Mouse (Mus musculus): ENCODE data around the gene A3galt2.
A peak's percentile ranks its signal among the peaks of the same experiment; 100 is the strongest.

The A3galt2 gene

DNA sequence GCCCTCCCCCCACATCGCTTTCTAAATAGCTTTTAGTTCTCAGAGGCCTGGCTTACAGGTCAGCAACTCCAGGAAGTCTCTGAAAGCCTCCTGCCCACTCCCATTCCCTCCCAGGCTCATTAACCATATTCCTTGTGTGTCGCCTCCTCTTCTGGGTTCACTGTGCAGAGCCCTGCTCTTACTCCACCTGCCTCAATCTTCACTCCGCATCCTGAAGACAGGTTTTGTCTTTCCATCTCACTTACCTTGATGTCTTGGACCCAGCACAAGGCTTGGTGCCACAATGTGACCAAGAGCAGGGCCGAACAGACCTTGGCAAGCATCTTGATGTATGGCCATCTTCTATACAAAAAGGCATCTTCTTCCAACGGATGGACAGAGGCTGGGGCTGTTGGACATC, 4.0 kb downstream of the A3galt2 start:
- DNase-seq, result no peak

DNA sequence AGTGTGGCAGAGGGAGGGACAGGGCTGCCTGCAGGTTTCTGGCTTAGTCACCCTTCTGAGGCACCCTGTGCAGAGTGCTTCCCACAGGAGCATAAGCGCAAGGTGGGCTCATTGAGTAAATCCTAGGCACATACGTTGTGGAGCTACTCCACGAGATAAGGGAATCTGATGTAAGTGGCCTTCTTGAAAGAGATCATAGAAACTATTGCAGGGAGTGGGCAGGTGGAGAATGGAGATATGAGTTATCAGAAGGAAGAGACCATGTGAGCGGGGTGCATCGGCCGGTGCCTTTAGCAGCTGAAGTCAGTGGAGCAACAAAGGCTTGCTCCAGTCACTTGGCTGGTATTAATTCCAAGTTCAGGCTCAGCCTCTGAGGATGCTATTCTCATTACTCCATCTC, 4.9 kb downstream of the A3galt2 start:
- DNase-seq, result no peak

DNA sequence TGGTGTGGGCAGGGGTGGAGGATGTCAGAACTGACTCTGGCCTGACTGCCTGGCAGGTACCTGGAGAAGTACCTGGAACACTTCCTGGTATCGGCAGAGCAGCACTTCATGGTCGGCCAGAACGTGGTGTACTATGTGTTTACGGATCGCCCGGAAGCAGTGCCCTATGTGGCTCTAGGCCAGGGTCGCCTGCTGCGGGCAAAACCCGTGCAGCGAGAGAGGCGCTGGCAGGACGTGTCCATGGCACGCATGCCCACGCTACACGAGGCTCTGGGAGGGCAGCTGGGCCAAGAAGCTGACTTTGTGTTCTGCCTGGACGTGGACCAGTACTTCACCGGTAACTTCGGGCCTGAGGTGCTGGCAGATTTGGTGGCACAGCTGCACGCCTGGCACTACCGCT, 11.8 kb downstream of the A3galt2 start:
- DNase-seq, result no peak

DNA sequence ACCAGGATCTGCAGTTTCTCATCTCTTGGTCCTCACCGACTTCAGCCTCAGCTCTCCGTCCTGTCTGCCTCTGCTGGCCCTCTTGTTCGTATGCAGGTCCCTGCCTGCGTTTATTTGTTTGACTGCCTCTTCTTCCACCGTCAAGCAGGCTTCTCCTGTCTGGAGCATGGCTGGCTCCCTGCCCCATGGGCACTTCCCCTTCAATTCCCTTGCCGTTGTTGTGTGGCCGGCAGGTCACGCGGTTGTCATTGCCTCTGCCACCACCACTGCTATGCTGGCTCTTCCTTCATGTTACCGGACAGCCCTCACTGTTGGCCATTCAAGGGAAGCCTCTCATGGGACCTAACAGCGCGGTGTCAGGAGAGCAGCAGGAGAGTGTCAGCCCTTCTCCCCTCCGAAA, 13.0 kb downstream of the A3galt2 start:
- no peak for DNase-seq

DNA sequence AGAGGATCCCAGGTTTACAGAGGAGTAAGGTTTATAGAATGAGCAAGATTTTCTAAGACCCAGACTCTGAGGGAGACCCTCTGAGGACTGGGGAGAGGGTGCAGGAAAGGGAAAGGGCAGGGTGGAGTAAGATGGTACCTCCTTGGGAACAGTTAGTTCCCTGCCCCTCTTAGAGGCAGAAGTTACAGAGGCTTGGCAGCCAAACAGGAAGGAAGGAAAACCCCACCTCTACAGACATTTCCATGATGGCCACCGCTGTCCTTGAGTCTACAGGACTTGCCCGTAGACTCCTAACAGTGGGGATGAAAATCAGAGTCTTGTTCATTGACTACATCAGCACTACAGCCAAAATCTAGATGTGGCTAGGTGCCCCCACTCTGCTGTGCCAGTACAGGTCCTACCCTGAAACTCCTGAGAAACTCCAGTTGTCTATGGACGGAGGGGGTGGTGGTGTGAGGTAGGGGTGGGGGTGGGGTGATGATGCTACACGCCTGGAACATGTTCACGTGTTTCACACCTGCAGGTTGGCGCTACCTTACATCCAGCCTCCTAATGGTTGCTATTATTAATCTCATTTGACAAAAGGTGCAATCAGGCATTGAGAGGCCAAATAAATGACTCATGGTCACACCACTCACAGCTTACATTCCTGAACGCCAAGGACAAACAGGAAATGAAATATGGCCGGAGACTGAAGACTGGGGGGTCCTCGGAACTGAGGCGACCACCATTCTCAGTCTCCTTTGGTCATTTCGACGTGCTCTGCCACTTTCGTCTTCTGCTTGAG, 14.6 kb downstream of the A3galt2 start:
- DNase-seq, result no peak

DNA sequence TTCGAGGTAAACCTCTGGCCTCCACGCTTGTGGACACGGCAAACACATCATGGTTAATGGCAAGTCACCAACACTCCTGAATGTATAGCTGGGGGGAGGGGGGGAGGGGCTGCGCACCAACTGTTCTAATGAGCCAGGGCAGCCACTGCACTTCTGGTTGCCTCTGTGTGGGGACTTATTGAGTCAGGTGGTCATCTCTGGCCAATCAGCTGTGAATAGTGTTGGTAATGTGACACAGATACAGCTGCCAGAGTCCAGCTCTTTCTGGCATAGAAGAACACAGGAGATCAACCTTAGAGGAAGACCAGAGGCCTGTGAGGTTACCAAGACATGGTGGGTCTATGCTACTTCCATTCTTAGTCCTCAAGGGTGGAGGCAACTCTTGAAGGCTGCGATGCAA, 15.5 kb downstream of the A3galt2 start:
- no peak for DNase-seq

DNA sequence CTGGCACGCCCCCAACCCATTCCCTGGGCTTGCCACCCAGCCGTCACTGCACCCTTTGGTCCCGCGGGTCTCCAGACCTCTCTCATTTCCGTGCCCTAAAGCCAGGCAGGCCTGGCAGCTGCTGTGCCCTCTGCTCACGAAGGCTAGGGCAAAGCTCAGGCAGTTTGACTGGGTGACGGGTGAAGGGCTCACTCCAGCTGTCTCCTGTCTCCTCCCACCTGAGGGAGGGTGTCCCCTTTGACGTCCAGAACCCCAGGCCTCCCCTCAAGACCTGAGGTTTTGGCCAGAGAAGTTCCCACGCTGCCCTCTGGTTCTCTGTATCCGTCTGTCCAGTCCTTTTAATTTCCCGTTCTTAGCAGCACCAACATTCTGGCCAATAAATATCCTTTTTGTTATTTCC, 18.7 kb downstream of the A3galt2 start:
- DNase-seq, result no peak

DNA sequence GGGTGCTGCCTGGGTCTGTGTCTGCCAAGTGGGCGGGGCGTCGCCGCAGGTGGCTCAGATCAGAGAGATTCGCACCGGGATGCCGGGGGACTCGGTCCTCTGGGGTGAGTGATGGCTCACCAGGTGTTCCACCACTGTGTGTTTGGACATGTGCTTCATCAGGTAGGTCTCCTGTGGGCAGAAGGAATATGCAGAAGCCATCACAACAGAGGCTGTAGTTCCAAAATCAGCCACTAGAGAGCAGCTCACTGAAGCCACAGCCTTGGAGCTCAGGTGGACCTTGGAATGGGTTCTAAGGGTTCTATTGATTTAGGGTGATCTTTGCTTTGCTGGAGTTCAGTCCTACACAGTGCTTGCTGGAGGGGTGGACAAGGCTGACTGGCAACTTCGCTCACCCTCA, 19.3 kb downstream of the A3galt2 start:
- peak; percentile 76 for DNase-seq

DNA sequence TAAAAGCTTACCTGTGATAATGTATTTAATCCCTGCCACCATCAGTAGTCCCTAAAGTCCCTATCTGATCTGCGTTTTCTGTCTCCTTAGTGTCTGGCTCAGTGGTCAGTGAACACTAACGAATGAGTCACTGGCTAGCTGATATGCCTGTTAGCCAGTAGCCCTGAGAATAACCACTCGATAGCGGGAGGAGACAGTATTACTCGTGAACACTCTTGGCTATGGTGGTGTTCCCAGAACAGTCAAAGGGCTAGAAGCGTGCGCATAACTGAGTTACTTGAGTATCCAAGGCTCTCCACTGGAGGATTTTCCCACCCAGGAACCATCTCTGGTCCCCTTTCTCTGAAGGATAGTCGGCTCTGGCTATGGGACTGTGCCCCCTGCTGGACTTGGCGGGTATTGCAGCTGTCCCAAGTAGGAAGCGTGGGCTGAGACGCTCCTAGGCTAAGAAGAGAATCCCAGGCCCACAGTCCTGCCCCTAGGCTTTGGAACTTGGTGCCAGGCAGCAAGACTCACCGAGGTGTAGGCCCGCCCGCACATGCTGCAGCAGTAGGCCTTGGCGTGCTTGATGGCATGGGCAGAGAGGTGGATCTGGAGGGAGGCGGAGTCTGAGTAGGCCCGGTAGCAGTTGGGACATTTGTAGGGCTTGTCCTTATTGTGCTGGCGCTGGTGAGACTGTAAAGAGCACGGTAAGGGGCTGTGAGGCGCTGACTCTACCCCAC, 21.6 kb downstream of the A3galt2 start:
- peak; percentile 76 for DNase-seq

DNA sequence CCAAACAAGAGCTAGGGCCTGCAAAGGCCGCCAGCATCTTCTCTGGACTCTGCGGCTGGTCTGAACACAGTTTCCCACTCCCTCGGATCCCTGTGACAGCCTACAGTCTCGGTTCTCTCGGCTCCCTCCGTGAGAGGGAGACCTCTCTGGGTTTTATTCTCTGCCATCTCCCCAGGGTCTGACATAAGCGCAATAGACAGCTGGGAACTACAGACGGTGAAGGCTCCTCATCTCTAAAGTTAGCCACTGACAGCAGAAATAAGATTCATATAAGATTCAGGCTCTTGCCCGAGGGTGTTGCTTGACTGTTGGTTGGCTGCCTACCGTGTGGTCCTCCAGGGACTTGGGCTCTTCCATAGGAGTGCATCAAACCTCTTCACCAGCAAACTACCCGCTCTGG, 22.4 kb downstream of the A3galt2 start:
- no peak for DNase-seq

DNA sequence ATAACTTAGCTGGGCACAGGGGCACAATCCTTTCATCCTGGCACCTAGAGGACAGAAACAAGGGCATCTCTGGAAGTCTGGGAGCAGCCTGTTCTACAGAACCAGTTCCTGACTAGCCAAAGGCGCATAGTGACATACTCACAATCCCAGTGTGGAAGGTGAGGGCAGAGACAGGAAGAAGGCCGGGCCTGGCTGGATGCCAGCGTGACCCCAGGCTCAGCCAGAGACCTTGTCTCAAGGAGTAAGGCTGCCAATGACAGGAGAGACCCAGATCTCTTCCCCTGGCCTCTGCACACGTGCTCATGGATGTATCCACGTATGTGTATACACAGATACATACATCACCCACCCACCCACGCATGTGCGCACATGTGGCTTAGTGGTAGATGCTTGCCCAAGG, 26.9 kb downstream of the A3galt2 start:
- DNase-seq, result no peak

DNA sequence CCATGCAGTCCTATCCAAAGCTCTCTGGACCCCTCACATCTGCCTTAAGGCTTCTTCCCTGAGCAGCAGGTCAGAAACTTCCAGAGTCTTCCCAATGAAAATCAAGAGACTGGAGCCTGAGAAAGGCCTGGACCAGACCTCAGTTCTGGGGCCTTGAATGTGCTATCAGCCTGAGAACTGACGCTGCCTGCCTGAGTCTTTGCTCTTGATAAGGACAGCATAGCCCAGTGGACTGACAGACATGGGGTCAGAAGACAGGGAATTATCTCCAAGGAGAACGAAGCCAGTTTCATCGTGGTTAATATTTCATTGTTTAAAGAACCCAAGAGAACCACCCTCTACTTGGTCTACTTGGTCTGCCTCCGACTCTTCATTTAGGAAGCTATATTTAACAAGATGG, 27.5 kb downstream of the A3galt2 start:
- DNase-seq, result no peak

DNA sequence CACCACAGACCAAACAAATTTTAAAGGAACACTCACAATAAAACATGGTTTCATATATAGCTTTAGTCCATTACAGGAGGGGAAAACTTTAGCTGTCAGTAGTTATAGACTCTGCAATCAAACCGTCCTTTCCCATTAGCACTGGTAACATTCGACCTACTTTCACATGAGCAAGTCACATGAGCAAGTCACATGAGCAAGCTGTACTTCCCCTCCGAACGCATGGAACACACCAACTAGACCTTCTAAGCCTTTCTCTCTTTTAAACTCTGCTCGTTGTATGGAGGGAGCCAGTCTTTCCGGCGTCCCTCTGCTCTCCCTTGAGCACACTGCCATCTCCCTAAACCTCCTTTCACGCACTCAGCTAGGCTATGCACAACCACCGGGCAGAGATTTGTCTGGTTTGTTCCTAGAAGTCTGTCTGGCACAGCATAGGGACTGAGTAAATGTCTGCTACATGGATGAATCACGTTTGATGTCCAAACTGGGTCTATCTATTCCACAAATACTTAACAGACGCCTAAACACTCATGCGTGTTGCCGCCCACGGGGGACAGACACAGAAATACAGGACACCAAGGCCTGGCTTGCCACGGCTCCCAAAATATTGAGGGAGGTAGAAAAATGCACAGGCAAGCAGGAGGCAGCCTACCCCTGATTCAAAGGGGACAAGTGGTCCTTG, 29.9 kb downstream of the A3galt2 start:
- DNase-seq, result no peak

DNA sequence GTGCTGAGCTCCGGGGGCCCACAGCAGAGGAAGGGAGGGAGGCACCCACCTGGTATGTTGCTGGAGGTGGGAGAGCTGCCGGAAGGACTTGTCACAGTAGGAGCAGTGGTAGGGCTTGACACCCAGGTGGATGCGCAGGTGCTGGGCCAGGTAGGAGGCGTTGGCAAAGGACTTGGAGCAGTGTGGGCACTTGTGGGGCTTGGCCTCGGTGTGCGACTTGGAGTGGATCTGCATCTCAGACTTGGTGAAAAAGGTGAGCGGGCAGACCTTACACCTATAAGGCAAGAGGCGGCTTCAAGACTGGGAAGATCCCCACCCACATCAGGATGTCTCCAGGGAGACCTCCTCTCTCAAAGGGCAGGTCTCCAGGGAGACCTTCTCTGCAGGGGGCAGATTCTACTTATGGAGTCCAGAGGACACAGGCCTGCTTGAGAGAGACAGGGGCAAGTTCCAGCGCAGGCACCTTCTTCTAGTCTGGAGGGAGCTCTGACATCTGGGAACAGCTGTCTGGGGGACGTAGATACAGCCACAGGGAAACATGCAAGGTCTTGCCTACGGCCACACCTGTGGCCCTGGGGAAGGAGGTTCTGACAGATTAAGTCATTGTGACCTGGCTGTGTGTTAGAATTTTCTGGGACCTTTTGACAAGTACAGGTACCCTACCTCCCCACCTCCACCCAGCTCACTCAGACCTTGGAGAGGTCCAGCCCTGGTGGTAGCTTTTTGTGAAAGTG, 30.9 kb downstream of the A3galt2 start:
- no peak for DNase-seq

DNA sequence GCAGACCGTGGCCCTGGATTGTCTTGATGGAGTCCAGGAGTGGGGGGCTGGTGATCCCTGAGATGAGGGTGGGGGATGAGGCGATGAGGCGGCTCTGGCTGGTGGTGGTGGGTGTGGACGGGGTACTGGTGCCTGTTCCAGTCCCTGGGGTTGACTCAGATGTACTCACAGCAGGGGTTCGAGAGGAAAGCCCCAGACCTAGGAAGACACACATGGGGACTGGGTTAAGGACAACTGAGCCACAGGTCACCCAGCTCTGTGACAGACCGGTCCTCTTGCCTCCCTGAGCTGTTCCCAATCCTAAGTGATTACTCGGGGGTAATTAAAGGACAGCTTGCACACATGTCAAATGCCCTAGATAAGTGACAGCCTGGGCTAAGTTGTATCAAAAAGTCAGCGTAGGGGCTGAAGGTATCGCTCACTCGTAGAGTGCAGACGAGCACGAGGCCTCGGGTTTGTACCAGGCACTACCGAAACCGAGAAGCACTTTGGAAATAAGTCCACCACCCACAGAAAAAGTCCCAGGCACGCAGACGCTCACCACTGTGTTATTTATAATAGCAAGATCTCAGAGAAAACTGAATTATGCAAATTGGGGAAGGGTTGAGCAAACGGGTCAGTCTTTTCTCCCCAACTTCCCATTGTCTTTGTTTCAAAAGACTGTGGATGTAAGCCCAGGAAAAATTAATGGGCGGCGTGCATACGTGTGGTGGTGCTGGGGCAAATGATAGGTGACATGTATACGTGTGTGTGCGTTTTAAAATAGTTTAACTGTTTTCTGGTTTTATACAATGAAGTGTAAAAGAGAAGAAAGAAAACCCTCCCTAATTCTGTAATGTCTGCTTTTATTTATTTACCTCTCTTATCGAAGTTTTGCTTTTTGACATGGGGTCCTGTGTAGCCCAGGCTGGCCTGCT, 32.1 kb downstream of the A3galt2 start:
- no peak for DNase-seq

DNA sequence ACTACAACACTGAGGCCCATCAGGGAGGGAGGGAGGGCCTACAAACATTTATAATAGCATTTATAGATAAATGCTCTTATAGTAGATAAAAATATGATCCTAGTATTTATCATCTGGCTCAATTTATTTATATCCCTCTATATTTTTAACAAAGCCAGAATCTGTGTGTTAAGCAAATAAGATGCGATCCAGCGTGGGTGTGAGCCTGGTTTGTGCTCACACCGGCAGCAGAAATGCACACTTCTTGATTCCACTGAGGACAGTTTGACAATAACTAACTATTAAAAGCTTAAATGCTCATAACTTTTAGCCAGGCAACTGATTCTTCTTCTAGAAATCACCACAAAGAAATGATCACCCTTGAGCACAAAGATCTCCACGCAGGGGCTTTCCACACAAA, 32.9 kb downstream of the A3galt2 start:
- DNase-seq, result no peak

DNA sequence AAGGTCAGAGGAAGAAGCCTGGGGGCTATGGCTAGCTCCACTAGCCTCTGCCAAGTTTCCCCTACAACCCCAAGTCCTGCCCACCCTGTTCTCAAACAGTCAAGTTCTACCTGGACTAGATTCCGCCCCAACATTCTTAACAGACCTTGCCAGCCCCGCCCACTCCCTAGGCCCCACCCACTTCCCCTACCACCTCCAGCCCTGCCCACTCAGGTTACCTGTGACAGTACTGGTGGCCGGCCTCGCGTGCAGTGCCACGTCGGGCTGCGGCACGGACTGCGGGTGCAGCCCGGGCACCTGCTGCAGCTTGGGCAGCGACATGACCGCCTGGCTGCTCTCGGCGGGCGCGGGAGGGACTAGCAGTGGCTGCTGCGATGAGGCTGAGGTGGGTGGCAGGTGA, 34.5 kb downstream of the A3galt2 start:
- DNase-seq, result peak; percentile 57

DNA sequence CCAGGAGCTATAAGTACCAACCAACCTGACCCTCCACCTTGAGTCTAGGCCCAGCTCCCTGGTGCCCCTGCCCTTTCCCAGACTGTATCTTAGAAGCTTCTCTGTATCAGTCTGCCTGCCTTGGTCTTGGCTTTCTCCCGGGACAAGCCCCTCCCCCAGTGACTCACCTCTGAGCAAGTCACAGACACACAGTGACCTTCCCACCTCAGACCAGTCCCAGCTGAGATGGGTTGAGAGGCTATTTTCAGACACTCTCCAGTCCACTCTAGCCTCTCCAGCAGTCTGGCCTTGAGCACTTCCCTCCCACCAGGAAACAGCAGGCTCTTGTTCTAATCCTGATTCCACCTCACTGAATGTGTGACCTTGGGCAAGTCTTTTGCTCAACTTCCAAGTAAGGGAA, 38.5 kb downstream of the A3galt2 start:
- DNase-seq, result no peak

DNA sequence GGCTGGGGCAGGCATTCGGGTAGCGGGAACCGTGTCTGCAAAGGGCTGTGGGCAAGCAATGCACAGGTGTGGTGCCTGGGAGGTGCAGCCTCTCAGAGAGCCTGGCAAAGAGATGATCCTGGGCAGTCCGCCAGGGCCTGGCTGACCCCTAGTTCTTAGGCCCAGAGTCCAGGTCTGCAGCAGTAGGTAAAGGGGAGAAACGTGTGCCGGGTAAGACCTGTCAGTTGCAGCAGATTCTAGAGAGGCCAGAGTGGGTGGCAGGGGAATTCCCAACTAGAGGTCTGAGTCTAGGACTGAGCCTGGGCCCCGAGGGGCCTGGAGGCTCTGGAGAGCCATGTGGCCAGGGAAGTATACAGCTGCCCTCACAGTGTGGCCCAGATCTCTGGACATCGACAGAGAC, 39.0 kb downstream of the A3galt2 start:
- DNase-seq, result peak; percentile 95

DNA sequence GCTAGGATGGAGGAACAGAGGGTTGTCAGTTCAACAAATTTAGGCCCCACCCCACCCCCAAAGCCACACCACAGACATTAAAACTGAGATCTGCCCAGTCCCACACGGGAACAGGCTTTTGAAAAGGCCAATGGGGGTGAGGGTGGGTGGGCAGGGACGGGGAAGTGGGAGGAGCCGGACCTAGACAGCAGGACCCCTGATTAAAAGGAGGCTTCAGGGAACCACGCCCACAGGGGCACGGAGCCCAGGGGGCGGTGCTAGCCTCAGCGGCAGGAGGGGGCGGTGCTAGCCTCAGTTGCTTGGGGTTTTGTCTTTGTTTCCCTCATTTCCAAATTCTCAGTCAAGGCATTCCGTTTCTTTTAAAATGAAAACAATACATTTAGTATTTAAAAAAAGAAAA, 40.4 kb downstream of the A3galt2 start:
- no peak for DNase-seq

DNA sequence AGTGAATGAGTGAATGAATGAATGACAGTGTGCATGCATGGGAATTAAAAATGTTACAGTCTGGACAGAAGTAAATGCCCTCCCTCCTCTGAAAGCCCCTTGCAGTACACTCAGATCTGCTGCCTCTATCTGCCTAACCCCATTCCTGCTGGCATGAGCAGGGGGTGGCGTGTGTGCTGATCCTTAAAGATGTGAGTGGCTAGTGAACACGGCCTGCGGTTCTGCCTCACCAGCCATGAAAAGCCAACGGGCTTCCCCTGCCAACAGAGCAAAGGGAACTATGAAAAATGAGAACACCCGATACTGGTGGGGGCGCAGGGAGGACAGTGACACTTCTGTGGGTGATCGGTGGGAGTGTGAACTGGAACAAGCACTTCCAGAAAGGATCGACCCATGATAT, 41.6 kb downstream of the A3galt2 start:
- DNase-seq, result peak; percentile 40
